Mouse (Mus musculus): ENCODE results near the gene Foxc1.

- TF ChIP-seq CTCF (IDR thresholded peaks at IDR 0.05; ENCODE audit: low read depth), result peak; percentile 96
- 0 out of 2 replicates have a peak, but pooled peaks have one; percentile 28 for TF ChIP-seq EP300 (IDR thresholded peaks at IDR 0.05; ENCODE audit: low read depth)
Observed at GRCm38 (mm10) chr13:31792480-31793132, 13.8 kb upstream of the Foxc1 start.
